Mouse (Mus musculus): ENCODE data around the gene Tox2.

The Tox2 gene

GRCm38 (mm10) chr2:163202884-163203634 lies at the start of gene Tox2:
TSS of gene Tox2 (plus strand) at chr2:163203125.
- DNase-seq (ENCODE audit: low read depth, low spot score) = peak; percentile 22

DNA sequence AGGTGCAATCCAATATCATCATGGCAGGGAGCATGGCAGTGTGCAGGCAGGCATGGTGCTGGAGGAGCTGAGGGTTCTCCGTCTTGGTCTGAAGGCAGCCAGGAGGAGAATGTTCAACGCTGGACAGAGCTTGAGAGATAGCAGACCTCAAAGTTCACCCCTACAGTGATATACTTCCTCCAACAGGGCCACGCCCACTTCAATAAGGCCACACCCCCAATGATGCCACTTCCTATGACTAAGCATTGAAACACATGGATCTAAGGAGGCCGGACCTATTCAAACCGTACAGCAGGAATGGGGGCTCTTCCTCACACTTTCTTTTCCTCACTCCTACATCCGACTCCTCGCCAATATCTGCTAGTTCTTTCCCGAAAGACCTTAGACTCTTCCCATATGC lies 48.3 kb upstream of the Tox2 start:
- peak; percentile 10 for DNase-seq (ENCODE audit: low read depth, low spot score)

DNA sequence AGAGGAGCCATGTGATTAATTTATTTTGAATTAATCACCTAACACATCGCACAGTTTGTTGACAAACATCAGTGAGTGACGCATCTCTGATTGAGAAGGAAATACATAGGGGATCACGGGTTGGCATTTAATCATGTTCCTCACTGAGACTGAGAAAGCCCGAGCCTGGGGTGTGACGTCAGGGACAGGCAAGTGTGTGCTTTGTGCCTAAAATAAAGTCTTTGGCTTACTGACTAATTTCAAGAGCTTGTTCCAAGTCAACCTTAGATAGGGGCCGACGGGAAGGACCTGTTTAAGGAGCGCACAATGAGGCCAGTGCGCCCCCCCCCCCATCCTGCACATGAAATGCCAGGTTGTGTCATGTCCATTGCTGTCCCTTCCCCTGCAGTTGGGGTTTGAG lies 43.9 kb upstream of the Tox2 start:
- DNase-seq (ENCODE audit: low read depth, low spot score) = no peak

DNA sequence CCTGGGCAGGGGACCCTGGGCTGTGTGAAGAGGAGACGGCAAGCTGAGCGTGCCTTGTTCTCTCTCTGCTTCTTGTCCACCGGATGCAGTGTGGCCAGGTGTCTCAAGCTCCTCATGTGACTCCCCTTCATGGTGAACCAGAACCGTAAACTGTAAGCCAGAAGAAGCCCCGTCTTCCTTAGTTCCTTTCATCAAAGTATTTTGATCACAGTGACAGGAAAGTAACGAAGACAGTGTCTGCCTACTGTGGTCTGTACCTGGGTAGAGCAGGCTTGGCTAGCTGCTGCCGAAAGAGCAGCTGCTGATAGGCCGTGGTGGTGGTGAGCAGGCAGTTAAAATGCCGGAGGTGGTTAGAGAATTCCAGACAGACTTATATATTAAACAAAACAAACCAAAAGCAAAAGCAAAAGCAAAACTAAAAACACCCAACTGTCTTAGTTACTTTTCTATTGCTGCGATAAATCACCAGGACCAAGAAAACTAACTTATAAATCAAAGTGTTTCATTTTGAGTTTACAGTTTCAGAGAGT lies 38.4 kb upstream of the Tox2 start:
- no peak for DNase-seq (ENCODE audit: low read depth, low spot score)

- no peak for DNase-seq (ENCODE audit: low read depth, low spot score)
Observed at GRCm38 (mm10) chr2:163166067-163166805, 36.7 kb upstream of the Tox2 start.

DNA sequence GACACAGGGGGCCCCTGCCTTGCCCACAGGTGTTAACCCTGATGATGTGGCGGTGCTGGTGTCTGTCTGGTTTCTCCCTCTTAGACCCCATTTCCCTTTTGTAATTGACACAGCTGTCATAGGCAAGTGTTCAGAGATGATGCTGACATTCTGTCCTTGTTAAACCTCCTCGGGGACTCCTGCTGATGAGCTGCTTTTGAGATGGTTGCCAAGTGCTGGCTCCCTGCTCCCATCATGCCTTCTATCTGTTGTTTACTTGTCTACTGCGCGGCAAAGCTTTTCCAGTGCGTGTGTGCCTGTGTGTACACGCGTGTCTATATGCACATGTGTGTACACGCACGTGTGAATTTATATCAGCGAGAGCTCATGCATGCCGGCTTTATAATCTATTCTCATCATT lies 31.0 kb upstream of the Tox2 start:
- no peak for DNase-seq (ENCODE audit: low read depth, low spot score)

GRCm38 (mm10) chr2:163174066-163174465 lies 28.9 kb upstream of the Tox2 start:
- no peak for DNase-seq (ENCODE audit: low read depth, low spot score)

DNA sequence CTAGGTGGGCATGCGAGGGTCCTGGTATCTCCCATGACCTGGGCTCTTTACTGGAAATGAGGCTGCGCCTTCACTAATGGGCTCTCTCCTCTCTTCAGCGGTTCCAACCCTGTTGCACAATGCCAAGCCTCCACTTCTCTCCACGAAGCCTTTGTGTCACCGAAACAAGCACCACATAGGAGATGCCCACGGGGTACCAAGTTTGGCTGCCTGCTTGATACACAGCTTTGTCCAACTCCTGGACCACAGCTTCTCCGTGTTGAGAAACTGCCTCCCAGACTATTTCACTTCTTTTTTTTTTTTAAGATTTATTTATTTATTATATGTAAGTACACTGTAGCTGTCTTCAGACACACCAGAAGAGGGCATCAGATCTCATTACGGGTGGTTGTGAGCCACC lies 27.1 kb upstream of the Tox2 start:
- DNase-seq (ENCODE audit: low read depth, low spot score) = no peak

DNA sequence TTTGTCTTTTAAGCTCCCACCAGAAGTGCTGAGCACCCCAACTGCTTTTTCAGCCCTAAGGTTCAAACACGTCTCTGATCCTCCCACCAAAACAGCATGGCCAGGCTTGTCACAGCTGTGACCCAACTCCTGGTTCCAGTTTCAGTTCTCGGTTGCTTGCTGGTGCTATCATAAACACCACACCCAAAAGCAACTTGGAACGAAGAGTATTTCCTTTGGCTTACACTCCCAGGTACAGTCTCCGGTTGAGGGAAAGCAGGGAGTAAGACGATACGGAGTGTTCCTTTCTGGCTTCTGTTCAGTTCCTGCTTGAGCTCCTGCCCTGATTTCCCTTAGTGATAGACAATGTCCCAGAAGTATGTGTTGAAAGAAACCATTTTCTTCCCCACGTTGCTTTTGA lies 26.4 kb upstream of the Tox2 start:
- no peak for DNase-seq (ENCODE audit: low read depth, low spot score)

GRCm38 (mm10) chr2:163187552-163187951 lies 15.4 kb upstream of the Tox2 start:
- DNase-seq (ENCODE audit: low read depth, low spot score) = no peak

DNA sequence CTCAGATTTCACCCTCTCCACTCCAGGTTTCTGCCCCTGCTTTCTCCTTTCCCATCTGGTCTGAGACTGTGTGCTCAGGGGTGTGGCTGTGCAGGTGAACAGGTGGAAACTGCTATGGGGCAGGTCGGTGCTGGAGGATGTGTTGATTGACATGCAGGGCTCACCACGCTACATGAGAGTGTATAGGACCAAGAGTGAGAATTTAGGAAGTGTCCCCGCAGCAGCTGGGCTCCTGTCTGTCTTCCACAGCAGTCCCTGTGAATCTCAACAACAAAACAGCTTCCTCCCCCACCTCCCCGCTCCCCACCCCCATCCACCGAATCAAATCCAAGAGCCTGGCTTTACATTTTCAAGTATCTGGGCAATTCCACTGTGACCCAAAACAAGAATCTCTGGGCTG lies 13.3 kb upstream of the Tox2 start:
- no peak for DNase-seq (ENCODE audit: low read depth, low spot score)

DNA sequence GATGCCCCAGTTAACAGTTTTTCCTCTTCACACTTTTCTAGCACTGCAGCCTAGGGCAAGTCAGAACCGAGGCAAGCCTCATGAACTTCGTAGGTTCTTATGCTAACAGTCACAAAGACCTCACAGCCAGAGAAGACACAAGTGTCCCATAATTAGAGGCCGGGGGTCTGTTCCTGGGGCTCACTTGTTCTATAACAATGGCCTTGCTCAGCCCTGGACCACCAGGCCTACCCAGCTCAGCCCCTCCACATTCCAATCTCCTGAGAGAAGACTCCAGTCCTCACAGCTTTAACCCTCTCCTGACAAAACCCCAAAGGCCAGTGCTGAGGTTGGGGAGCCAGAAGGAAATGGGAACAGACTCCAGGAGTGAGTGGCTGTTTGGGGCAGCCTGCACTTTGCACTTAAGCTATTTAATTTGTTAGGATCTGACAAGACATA lies 12.9 kb upstream of the Tox2 start:
- DNase-seq (ENCODE audit: low read depth, low spot score) = no peak

GRCm38 (mm10) chr2:163192485-163192884 lies 10.4 kb upstream of the Tox2 start:
- DNase-seq (ENCODE audit: low read depth, low spot score) = no peak

- no peak for DNase-seq (ENCODE audit: low read depth, low spot score)
Observed at GRCm38 (mm10) chr2:163194015-163194414, 8.9 kb upstream of the Tox2 start.

DNA sequence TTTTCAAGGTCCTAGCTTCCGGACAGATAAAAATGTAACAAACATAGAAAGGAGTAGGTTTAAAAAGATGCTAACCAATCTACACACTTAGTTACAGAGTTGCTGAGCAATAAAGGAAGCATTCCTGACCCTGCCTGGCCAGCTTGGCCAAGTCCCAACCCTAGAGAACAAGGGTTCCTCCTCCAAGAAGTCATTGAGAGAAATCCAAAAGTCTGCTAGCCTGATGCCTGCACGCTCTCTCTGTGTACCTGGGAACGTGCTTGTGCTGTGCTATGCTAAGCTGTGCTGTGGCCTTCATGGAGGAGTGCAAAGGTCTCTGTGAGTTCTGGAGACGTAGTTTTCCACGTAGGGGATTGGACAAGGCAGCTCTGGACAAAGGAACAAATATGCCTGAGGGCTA lies 8.4 kb upstream of the Tox2 start:
- no peak for DNase-seq (ENCODE audit: low read depth, low spot score)

GRCm38 (mm10) chr2:163195106-163195833 lies 7.7 kb upstream of the Tox2 start:
- no peak for DNase-seq (ENCODE audit: low read depth, low spot score)

DNA sequence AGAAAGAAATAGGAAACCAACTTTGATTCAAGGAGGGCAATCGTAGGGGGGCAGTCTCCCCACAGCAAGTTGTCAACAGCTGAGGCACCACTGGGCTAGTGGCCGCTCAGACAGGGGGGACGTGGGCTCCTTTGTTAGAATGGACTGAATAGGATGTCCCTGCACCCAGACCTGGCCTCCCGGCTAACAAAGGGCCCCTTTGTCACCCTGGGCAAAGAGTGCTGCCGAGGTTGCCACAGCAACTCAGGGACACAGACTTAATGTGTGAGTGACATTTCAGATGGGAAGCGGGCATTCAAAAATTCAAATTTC lies 7.1 kb upstream of the Tox2 start:
- DNase-seq (ENCODE audit: low read depth, low spot score) = no peak

DNA sequence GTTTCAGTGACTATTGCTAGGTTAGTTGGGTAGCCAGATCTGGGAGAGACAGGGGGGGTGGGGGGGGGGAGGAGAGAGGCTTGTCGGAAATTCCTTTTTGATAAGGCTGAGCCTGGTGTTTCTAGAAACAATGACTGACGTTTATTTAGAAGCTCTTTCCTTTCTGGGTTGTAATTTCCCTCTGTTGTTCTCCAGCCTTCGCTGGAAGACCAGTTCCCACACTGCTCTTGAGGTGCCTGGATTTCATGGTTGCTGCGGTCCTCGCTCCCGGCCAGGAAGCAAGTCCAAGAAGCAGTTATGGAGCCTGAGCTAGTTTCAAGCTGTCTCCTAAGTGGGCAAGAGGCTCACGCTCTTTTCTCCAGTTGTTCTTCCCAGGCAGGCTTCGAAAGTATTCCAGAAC lies 1.0 kb upstream of the Tox2 start:
- DNase-seq (ENCODE audit: low read depth, low spot score) = no peak

DNA sequence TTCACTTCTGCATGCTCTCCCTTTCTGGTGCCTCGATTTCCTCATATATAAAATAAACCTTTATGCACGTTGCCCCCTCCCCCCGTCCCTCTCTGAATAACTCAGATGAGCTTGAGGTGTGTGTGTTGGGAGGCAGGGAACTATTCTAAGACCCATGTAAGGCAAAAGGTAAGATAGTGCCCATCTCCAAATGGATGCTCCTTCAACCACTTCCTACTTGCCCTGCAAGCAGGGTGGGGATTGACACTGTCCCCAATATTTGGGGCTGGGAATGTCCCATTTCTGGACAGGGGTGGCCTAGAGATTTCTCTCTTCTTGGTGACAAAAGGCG lies 407 bp upstream of the Tox2 start:
- peak; percentile 22 for DNase-seq (ENCODE audit: low read depth, low spot score)

GRCm38 (mm10) chr2:163203635-163204547 lies 966 bp downstream of the Tox2 start:
- DNase-seq (ENCODE audit: low read depth, low spot score) = peak; percentile 28

DNA sequence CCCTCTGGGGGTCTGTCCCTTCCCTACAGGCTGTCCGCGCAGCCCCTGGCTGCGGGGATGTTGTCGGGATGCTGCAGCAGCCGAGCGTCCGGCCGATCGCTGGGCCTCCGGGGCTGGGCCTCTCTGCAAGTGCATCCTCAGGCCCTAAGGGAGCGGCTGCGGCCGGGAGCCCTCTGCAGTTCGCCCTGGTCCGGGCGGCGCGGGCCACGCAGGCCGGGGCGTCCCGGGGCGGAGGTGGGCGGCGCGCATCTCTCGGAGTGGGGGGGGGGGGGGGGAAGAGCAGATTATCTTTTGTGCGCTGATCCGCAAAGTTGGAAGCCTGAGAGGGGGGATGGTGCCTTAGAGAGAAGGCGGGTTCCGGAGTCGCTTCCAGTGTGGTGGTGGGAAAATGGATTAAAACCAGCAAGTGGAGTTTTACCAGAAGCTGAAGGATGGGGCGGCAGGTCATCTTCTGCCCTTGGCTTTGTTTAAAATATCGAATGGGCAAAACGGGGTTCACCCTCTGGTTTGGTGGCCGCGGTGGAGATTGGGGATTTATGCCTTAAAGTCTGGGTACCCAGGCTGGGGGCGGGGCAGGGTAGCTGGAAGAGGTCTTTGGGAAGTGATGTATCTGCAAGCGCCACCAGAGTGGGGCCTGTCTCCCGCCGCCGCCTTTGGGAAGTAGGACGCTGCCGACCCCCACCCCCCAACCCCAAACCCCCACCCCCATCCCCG lies 1.8 kb downstream of the Tox2 start:
- DNase-seq (ENCODE audit: low read depth, low spot score) = peak; percentile 21
